15 mouse cellular contexts compared by ENCODE assay signal in genomic region chr11:82947457-82947856, GRCm38 (mm10). TPM values are rescaled to one million over a fixed set of nuclear protein-coding genes. Genes with fewer than 3 reads are reported as not detected.
DNase-seq lines count a peak whose midpoint lies in the region; ATAC-seq and TF ChIP-seq lines count a peak whose summit lies in the region.
"Had no signal": no experiment of that assay in that cellular context is flagged by ENCODE, and none has a peak within 500 bp of the region (broad histone marks: within the 10 kb centered on the region; RNA-seq: fewer than 3 reads in every experiment).

No protein-coding gene starts in this region.

- 55% methylated on average over 4 of the region's 4 CpGs for WGBS in kidney, adult 2 months
- WGBS in forebrain, embryonic 11.5 days = 45% methylated on average over 4 of the region's 4 CpGs

- H3K4me2 ChIP-seq in forebrain, embryonic 11.5 days (ENCODE audit: low read depth, low read length, severe bottlenecking) = no peak overlapping the region
- H3K4me2 ChIP-seq: embryonic facial prominence, embryonic 13.5 days; heart, embryonic 11.5 days had no signal

- DNase-seq in kidney, adult 2 months = peak; percentile 18
- DNase-seq in kidney, postnatal 36 days = no peak
- DNase-seq in Patski (ENCODE audit: low read depth, low spot score) = no peak
- DNase-seq in natural killer cell, adult 2 months (ENCODE audit: low spot score in 2 of 2) = peak; percentile 30 to 39
- peak; percentile 55 for DNase-seq in thymus, postnatal 4 days
- DNase-seq in forebrain, embryonic 11.5 days (ENCODE audit: low spot score) = no peak
- DNase-seq in frontal cortex, postnatal 10 days (ENCODE audit: low spot score in 2 of 2) = no peak
- DNase-seq: cerebellum, adult 11 months; gastrocnemius, postnatal 14 days; lung, postnatal 14 days had no signal

- H3K4me1 ChIP-seq in kidney, adult 2 months (ENCODE audit: control insufficient read depth, insufficient read depth, low read length) = no peaks in the 10 kb centered on the region
- H3K4me1 ChIP-seq in forebrain, embryonic 11.5 days (replicated peaks; ENCODE audit: control insufficient read depth, insufficient read depth, low read length) = no peaks in the 10 kb centered on the region

- H3K27ac ChIP-seq in kidney, adult 2 months (ENCODE audit: insufficient read depth, low read depth, low read length) = no peak overlapping the region
- no peak overlapping the region for H3K27ac ChIP-seq in forebrain, embryonic 11.5 days (ENCODE audit: low read depth, low read length)
- H3K27ac ChIP-seq: embryonic facial prominence, embryonic 13.5 days; left cerebral cortex, adult 2 months; liver, embryonic 14.5 days; midbrain, embryonic 10.5 days had no signal

- TF ChIP-seq CTCF in kidney, adult 2 months (conservative IDR thresholded peaks at IDR 0.05; ENCODE audit: insufficient read depth, insufficient read length, low read depth, low read length) = no peak
- no peak for TF ChIP-seq CTCF in Patski (IDR thresholded peaks at IDR 0.05)

- no peaks in the 10 kb centered on the region for H3K27me3 ChIP-seq in kidney, adult 2 months (replicated peaks; ENCODE audit: control insufficient read depth, insufficient read depth, low read length)
- peaks cover 14% of the 10 kb centered on the region for H3K27me3 ChIP-seq in Patski
- peaks cover 22% of the 10 kb centered on the region for H3K27me3 ChIP-seq in forebrain, embryonic 11.5 days (ENCODE audit: control insufficient read depth, insufficient read depth, low read length)

- CTCF ChIA-PET in Patski (lab: Charles Lee) = no interaction called here

- ATAC-seq in Patski = peak; percentile 72
- no peak for ATAC-seq in forebrain, embryonic 11.5 days (replicated peaks; ENCODE audit: low FRiP score)

- H3K4me3 ChIP-seq in kidney, adult 2 months (ENCODE audit: insufficient read depth, low read depth, low read length) = no peak overlapping the region
- H3K4me3 ChIP-seq in forebrain, embryonic 11.5 days (ENCODE audit: low read depth, low read length) = no peak overlapping the region
- H3K4me3 ChIP-seq: embryonic facial prominence, embryonic 13.5 days; left cerebral cortex, adult 2 months; midbrain, embryonic 10.5 days had no signal

- no peaks in the 10 kb centered on the region for H3K36me3 ChIP-seq in kidney, adult 2 months (ENCODE audit: control insufficient read depth, insufficient read depth, low read length)
- no peaks in the 10 kb centered on the region for H3K36me3 ChIP-seq in forebrain, embryonic 11.5 days (ENCODE audit: control insufficient read depth, insufficient read depth, low read length)
- H3K36me3 ChIP-seq: embryonic facial prominence, embryonic 13.5 days; midbrain, embryonic 10.5 days had no signal

- no peak for TF ChIP-seq POLR2A in kidney, adult 2 months (IDR thresholded peaks at IDR 0.05; ENCODE audit: low read depth, low read length)

- H3K9ac ChIP-seq in forebrain, embryonic 11.5 days (ENCODE audit: low read length) = no peak overlapping the region
- H3K9ac ChIP-seq: embryonic facial prominence, embryonic 13.5 days; liver, embryonic 14.5 days had no signal

- in situ Hi-C loops in Patski (cut with MboI; ENCODE audit: low pct_unique_long_range_greater_than_20kb) = no loop called here

- POLR2A ChIA-PET in Patski (lab: Charles Lee) = no interaction called here

- no peaks in the 10 kb centered on the region for H3K9me3 ChIP-seq in forebrain, embryonic 11.5 days (ENCODE audit: control insufficient read depth, low read length)
- H3K9me3 ChIP-seq: embryonic facial prominence, embryonic 13.5 days; midbrain, embryonic 10.5 days had no signal

RNA-seq across cellular contexts. Expression of gene Slfn5, which starts 3.7 kb away (rescaled TPM):
- 14.1 and 21.4 TPM in 2 replicates for polyA plus RNA-seq in kidney, adult 2 months (2012; rRNA removed)
- not detected for polyA plus RNA-seq in Patski (2021)
- polyA plus RNA-seq in forebrain, embryonic 11.5 days (2014; fragmentation: Nextera tagmentation; extraction: Ambion mirVana) = 0.28 and 0.40 TPM in 2 replicates

RNA-seq across cellular contexts. Expression of gene Unc45b, which starts 37.1 kb away (rescaled TPM):
- polyA plus RNA-seq in kidney, adult 2 months (2012; rRNA removed) = 5.0 and 7.9 TPM in 2 replicates
- polyA plus RNA-seq in Patski (2021) = not detected
- polyA plus RNA-seq in forebrain, embryonic 11.5 days (2014; fragmentation: Nextera tagmentation; extraction: Ambion mirVana) = 0.20 and 0.41 TPM in 2 replicates

RNA-seq across cellular contexts. Expression of gene Nle1, which starts 39.2 kb away (rescaled TPM):
- 16.3 and 16.9 TPM in 2 replicates for polyA plus RNA-seq in kidney, adult 2 months (2012; rRNA removed)
- polyA plus RNA-seq in Patski (2021) = 20.4 TPM
- polyA plus RNA-seq in forebrain, embryonic 11.5 days (2014; fragmentation: Nextera tagmentation; extraction: Ambion mirVana) = 31.9 and 34.8 TPM in 2 replicates

RNA-seq across cellular contexts. Expression of gene Slfn9, which starts 44.2 kb away (rescaled TPM):
- polyA plus RNA-seq in kidney, adult 2 months (2012; rRNA removed) = 0.18 and 0.36 TPM in 2 replicates
- polyA plus RNA-seq in Patski (2021) = 5.4 TPM
- polyA plus RNA-seq in forebrain, embryonic 11.5 days (2014; fragmentation: Nextera tagmentation; extraction: Ambion mirVana) = 9.3 and 9.8 TPM in 2 replicates

RNA-seq across cellular contexts. Expression of gene Fndc8, which starts 55.5 kb away (rescaled TPM):
- 0.13 and 0.19 TPM in 2 replicates for polyA plus RNA-seq in kidney, adult 2 months (2012; rRNA removed)
- polyA plus RNA-seq in Patski (2021) = 0.03 TPM
- 0.44 and 0.48 TPM in 2 replicates for polyA plus RNA-seq in forebrain, embryonic 11.5 days (2014; fragmentation: Nextera tagmentation; extraction: Ambion mirVana)
- polyA plus RNA-seq: heart, embryonic 11.5 days had no signal

Comparison
In these comparisons a context has a peak if more than half of its experiments do, and no peak if none do; other contexts are left out.
1. DNase-seq: peak in kidney, adult 2 months (single experiment), natural killer cell, adult 2 months (2 of 2) and thymus, postnatal 4 days (single experiment); none in kidney, postnatal 36 days (0 of 2), Patski (single experiment), forebrain, embryonic 11.5 days (single experiment) and frontal cortex, postnatal 10 days (0 of 2).
2. RNA of gene Slfn5, which starts 3.7 kb away (polyA plus RNA-seq): 14.1 to 21.4 TPM in kidney, adult 2 months; 0.28 to 0.40 TPM in forebrain, embryonic 11.5 days and not detected in Patski (single experiment); every median in the first group is over 10 times any median in the second.